Mouse (Mus musculus): ENCODE data around the gene Arid2. TPM values are rescaled to one million over a fixed set of nuclear protein-coding genes. Genes with fewer than 3 reads are reported as not detected.
A peak's percentile ranks its signal among the peaks of the same experiment; 100 is the strongest.
"Not testable (repeated sequence)": the region's sequence is repeated elsewhere in the genome, so short reads cannot be mapped to it uniquely, and the experiment has no call there.

Gene Arid2
- polyA plus RNA-seq, 2 experiments from 2014 or later, result 16.6 to 21.0 TPM

- ATAC-seq, result peak; percentile 72
Observed at GRCm38 (mm10) chr15:96286015-96286934, 1.0 kb upstream of the Arid2 start.

DNA sequence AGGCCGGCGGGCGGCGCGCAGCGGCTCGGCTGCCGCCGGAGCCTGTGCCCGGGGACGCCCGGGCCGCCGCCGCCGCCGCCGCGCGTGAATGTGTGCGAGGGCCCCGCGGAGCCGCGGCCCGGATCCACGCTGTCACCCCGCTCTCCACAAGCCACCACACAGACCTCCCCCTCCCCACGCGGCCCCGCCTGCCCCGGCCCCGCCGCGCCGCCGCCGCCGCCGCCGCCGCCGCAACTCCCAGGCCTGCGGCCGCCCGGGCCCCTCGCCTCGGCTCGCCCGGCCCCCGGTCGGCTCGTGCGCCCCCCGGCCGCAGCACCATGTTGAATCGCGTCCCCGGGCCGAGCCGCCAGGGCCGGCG, 404 bp upstream of the Arid2 start:
- peak; percentile 13 for ATAC-seq

- no peak for ATAC-seq
Observed at GRCm38 (mm10) chr15:96287976-96288835, 888 bp downstream of the Arid2 start.

DNA sequence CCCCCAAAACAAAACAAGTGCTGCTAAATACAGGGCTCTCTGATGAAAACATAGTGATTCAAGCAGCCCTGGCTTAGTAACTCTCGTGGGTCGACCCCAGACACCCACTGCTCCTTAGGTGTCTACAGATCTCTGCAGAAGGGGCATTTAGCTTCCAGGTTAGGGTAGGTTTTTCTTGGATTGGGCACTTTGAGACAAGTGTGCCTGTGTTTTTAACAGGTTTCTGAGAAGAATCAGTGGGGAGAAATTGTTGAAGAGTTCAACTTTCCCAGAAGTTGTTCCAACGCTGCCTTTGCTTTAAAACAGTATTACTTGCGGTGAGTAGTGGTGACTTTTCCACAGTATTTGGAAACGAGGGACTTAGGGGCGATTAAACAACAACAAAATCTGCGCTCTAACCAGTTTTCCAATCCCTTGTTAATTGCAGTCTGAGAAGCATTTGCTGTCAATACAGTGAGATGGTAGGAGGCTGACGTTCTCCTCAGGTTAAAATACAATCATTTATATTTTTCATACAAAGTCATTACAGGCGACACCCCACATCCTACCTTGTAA, 1.6 kb downstream of the Arid2 start:
- ATAC-seq, result no peak

GRCm38 (mm10) chr15:96290001-96290400, 2.7 kb downstream of the Arid2 start:
- no peak for ATAC-seq

DNA sequence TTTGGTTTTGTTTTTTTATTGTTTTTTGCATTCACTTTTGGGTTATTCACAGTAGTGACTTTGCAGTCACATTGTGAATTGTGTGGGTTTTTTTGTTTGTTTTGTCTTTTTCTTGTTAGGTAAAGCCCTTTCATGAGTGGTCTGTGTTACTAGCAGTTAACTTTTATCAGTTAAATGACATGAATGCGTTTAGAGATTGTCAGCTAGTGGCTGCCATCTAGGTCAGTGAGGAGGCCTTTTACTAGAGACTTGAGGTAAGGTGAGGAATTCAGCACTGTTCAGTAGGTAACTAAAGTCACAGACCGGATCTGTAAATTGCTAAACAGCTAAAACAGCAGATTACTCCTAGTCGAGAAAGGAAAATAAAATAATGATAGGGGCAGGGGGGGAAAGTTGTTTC, 6.1 kb downstream of the Arid2 start:
- no peak for ATAC-seq

DNA sequence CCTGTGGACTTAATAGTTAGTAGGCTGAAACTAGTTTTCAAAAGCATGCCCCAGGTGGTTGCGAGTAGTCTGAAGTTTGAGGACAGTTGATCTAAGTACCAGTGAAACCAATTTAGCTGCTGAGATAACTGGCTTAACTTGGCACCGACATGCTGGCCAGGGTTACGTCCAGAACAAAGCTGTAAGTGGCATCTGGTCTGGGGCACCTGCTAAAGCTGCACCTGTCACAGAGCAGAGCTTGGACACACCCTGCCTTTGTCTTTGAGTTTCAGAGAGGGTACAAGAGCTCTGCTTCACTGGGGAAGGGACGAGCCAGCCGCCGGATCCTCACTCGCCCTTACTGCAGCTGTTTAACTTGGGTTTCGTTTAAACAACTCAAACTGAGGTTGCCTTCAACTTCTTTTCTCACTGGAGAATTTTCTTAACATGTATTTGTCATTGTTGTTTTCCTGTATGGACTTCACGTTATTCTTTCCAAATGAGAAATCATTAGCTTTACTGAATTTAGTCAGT, 9.8 kb downstream of the Arid2 start:
- no peak for ATAC-seq

DNA sequence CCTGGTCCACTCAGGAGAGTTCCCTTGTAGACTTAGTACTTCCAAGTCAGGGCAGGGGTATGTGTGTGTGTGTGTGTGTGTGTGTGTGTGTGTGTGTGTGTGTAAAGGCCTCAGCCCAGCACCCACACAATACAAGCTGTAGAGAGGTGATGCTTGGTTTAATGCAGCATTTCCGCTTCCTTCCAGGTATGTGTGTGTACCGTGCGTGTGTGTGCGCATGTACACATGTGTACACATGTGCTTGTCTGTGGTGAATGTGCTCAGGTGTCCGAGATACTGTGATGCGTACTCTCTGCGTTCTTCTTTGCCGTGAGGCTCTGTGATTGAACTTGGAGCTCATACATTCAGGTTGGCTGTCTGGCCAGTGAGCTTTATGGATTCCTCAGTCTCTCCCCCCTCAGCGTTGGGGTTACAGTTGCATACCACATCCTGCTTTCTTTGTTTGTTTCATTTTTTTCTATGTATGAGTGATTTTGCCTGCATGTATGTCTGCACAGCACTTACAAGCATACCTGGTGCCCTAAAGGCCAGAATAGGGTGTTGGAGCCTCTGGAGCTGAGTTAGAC, 10.4 kb downstream of the Arid2 start:
- peak; percentile 94 for ATAC-seq

- ATAC-seq, result no peak
Observed at GRCm38 (mm10) chr15:96309310-96309709, 22.0 kb downstream of the Arid2 start.

GRCm38 (mm10) chr15:96312902-96313301, 25.6 kb downstream of the Arid2 start:
- ATAC-seq, result no peak

- ATAC-seq, result no peak
Observed at GRCm38 (mm10) chr15:96315664-96316063, 28.3 kb downstream of the Arid2 start.

GRCm38 (mm10) chr15:96319335-96319734, 32.0 kb downstream of the Arid2 start:
- no peak for ATAC-seq

DNA sequence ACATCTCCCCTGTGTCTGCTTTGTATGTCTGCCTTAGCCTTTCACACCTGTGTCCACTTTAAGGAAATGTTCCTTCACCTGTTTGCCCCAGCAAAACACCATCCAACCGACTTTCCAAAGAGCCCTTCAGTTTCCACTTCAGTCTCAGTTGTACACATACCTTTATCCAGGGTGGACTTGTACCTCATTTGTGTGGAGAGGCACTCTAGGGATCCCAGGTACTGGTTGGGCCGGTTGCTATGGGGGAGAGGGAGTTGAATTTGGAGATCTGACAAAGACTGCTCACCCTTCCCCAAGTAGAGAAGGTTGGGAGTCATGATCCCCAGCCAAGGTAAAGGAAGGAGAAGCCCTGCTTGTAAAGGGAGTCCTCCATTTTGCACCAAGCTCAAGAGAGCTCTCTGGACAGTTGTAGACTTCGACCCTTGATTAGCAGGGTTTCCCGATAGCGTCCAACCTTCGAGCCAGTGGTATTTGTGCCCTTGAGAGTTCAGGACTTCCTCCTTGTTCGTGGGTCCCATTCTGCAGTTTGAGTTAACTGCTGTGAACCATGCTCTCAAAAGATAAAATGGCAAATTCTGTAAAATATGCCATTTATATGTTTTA, 38.5 kb downstream of the Arid2 start:
- ATAC-seq, result no peak

- not testable (repeated sequence) for ATAC-seq
Observed at GRCm38 (mm10) chr15:96328722-96329121, 41.4 kb downstream of the Arid2 start.

GRCm38 (mm10) chr15:96330536-96330935, 43.2 kb downstream of the Arid2 start:
- no peak for ATAC-seq

DNA sequence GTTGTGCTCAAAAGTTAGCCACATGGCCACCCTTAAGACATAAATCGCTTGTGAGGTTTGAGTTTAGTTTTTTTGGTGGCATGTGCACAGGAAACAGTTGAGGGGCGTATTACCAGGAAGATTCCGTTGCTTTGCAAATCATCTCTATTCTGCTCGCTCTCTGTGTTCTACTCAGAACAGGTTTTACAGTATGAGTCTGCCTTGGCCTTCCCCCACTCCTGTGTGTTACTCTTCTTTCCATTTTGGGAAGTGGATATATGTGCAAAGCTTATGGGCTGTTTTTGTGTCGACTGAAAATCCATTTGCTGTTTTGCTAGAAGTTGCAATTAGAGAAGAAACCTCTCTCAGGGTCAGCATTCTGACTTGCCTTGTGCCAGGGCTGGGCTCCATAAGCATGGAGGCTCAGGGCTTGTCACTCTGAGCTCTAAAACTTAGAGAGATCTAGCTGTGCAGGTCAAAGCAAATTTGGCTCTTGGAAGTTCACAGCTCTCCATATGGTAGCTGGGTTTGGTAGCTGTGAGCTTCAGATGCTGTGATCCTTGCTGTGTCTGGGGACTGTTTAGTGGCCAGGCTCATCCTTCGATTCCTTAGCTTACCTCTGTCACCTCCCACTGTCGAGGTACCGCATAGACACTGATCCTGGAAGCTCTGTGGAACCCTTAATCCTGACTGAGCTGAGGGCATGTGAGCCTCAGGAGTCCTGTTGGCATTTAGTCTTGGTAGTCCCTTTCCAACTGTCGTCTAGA, 45.3 kb downstream of the Arid2 start:
- no peak for ATAC-seq

DNA sequence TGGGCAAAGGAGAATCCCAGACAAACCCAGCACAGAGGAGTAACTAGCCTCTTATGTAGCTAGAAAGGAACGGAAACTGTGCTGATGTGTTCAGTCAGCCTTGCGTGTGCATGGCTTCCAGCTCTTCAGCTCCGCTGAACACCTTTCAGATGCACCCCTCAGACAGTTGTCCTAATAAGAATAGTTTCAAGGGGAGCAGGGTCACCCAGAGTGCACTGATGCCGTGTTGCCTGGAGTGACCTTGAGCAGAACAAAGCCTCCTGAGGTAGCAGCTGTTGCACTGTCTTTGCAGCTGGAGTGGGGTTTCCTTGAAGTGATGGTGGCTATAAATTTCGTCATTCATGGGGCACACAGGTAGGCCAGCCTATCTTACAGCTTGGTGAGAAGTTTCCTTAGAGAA, 46.0 kb downstream of the Arid2 start:
- no peak for ATAC-seq

- no peak for ATAC-seq
Observed at GRCm38 (mm10) chr15:96340924-96341323, 53.6 kb downstream of the Arid2 start.

DNA sequence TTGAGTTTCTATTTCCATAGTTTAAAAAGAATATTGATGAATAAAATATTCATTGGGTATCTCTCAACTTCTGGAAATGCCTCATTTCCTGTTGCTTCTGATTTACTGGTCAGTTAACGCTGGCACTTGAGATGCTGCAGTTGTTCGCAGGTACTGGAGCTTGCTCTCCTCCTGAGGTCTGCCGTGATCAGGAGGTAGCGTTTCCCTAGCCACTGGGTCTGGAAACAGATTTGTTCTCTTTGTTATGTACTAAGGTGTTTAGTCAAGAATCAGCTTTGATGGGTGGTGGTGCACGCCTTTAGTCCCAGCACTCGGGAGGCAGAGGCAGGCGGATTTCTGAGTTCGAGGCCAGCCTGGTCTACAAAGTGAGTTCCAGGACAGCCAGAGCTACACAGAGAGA, 54.8 kb downstream of the Arid2 start:
- no peak for ATAC-seq

GRCm38 (mm10) chr15:96342871-96343270, 55.6 kb downstream of the Arid2 start:
- no peak for ATAC-seq

- peak; percentile 71 for ATAC-seq
Observed at GRCm38 (mm10) chr15:96344591-96345285, 57.4 kb downstream of the Arid2 start.

Data from activated CD4-positive, CD25-positive, alpha-beta regulatory T cell, adult 4 months (primary cell).